Mouse (Mus musculus) liver, embryonic 16.5 days (tissue): ENCODE data around the gene Cela2a. TPM values are rescaled to one million over a fixed set of nuclear protein-coding genes. Genes with fewer than 3 reads are reported as not detected.
A peak's percentile ranks its signal among the peaks of the same experiment; 100 is the strongest.

Experiments used
- ATAC-seq: fragments of 200-750 bp; cut with Nextera tagmentation; 2 replicates; pipeline ENCODE4 v1.8.0; 2017; ENCODE audit warnings: low read depth, mild to moderate bottlenecking, moderate number of reproducible peaks, moderate library complexity
- H3K27ac ChIP-seq: fragments of 300-500 bp; sonication (generic); 2 replicates; pipeline ENCODE4 v1.5.1; 2014; ENCODE audit warnings: mild to moderate bottlenecking, low read length
- H3K27me3 ChIP-seq: fragments of 300-500 bp; sonication (generic); 2 replicates; pipeline ENCODE4 v1.6.1; 2014; ENCODE audit warnings: low read depth, low read length, mixed read lengths; ENCODE audit not compliant: control insufficient read depth, insufficient read depth
- H3K36me3 ChIP-seq: fragments of 300-500 bp; sonication (generic); 2 replicates; pipeline ENCODE4 v1.6.1; 2014; ENCODE audit warnings: mild to moderate bottlenecking; ENCODE audit not compliant: control insufficient read depth, insufficient read depth
- H3K4me1 ChIP-seq: fragments of 300-500 bp; sonication (generic); 2 replicates; pipeline ENCODE4 v1.6.1; 2014; ENCODE audit warnings: low read depth, low read length, mixed read lengths; ENCODE audit not compliant: control insufficient read depth
- H3K4me2 ChIP-seq: fragments of 300-500 bp; sonication (generic); 2 replicates; pipeline ENCODE4 v1.6.1; 2014; ENCODE audit warnings: low read depth, low read length, mixed read lengths
- H3K4me3 ChIP-seq: fragments of 300-500 bp; sonication (generic); 2 replicates; pipeline ENCODE4 v1.5.1; 2014; ENCODE audit warnings: low read depth, mild to moderate bottlenecking, low read length
- H3K9ac ChIP-seq: fragments of 300-500 bp; sonication (generic); 2 replicates; pipeline ENCODE4 v1.6.1; 2014; ENCODE audit warnings: low read depth, low read length
- H3K9me3 ChIP-seq: fragments of 300-500 bp; sonication (generic); replicated peaks from 2 replicates; pipeline ENCODE4 v1.6.1; 2016; ENCODE audit warnings: low read length; ENCODE audit not compliant: control insufficient read depth
- WGBS: fragments of 180-500 bp; shearing (Covaris S2); extraction: QIAGEN DNeasy Blood & Tissue Kit; methylation state at CpG from one replicate; pipeline ENCODE4 v1.1.7; 2014; ENCODE audit not compliant: insufficient replicate concordance; 5-methylcytosine and 5-hydroxymethylcytosine counted together
- polyA plus RNA-seq: library from polyadenylated mRNA; unstranded; fragments of >200 nt; fragmentation: Nextera tagmentation; extraction: Ambion mirVana; gene quantifications from 2 replicates; pipeline ENCODE4 v1.2.1, GENCODE M21; 2015

Gene Cela2a
- polyA plus RNA-seq, 1 experiment from 2014 or later: 13.9 TPM

DNA sequence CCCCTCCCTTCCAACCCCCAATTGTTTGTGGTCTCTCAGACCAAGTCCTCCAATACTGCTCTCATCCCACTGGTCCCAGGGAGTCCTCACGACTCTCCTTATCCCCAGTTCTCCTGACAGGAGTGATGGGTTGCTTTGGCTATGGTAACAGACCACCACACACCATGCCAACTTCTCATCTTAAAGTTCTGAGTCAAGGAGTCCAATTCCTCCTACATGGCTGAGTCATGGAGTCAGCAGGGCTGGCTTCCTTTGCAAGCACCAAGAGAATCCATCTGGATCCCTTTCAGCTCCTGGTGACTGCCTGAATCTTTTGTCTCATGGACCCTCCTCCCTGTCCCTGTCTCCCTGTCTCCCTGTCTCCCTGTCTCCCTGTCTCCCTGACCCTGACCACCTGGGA is 8.0 kb upstream of the Cela2a start:
- H3K9me3 ChIP-seq: no peaks in the 10 kb centered on the region
- H3K36me3 ChIP-seq: no peaks in the 10 kb centered on the region
- no peak overlapping the region for H3K4me3 ChIP-seq
- no peak overlapping the region for H3K4me2 ChIP-seq
- no peak for ATAC-seq
- H3K27me3 ChIP-seq: no peaks in the 10 kb centered on the region
- H3K27ac ChIP-seq: no peak overlapping the region
- 32% methylated on average over 1 of the region's 1 CpGs for WGBS
- no peaks in the 10 kb centered on the region for H3K4me1 ChIP-seq
- no peak overlapping the region for H3K9ac ChIP-seq

DNA sequence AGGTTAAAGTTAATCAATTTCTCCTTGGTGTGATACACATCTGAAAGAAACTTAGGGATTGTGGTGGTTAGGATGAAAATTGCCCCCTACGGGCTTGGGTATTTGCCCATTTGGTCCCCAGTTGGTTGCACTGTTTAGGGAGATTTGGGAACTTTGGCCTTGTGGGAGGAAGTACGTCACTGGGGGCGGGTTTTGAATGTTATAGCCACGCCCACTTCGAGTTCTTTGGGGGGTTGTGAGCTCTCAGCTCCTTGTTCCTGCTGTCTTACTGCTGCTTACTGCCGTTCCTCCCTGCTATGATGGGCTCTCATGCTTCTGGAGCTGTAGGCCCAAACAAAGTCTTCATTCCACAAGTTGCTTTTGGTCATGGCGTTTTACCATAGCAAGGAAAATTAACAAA is 5.4 kb upstream of the Cela2a start:
- ATAC-seq: no peak
- H3K9me3 ChIP-seq: no peaks in the 10 kb centered on the region
- H3K27ac ChIP-seq: no peak overlapping the region
- H3K4me1 ChIP-seq: no peaks in the 10 kb centered on the region
- H3K36me3 ChIP-seq: no peaks in the 10 kb centered on the region
- no peaks in the 10 kb centered on the region for H3K27me3 ChIP-seq
- H3K4me2 ChIP-seq: no peak overlapping the region
- H3K9ac ChIP-seq: no peak overlapping the region
- 49% methylated on average over 7 of the region's 7 CpGs for WGBS
- no peak overlapping the region for H3K4me3 ChIP-seq

DNA sequence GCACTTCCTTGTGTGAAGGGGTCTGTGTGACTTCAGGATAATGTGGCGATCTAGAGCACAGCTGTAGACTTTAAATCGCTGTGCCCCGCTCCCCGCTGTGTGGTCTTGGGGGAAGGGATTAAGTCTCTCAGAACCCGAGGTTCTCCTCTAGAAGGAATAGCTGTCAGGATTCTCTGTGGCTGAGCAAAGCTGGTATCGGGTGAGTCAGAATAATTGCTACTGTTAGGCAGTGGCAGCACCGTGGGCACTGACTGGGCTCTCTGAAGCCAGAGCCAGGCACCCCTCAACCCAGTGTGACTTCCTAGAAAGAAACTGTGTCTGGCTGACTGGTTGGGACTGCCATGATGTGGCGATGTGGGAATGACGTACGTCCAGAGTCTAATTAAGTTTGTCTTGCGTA is 4.4 kb upstream of the Cela2a start:
- 61% methylated on average over 11 of the region's 11 CpGs for WGBS
- Histone ChIP-seq H3K36me3 (no peaks in the 10 kb centered on the region), H3K4me1 (no peaks in the 10 kb centered on the region), H3K9ac (no peak overlapping the region), H3K9me3 (no peaks in the 10 kb centered on the region), H3K27ac (no peak overlapping the region), H3K4me3 (no peak overlapping the region), H3K4me2 (no peak overlapping the region), H3K27me3 (no peaks in the 10 kb centered on the region)
- no peak for ATAC-seq

DNA sequence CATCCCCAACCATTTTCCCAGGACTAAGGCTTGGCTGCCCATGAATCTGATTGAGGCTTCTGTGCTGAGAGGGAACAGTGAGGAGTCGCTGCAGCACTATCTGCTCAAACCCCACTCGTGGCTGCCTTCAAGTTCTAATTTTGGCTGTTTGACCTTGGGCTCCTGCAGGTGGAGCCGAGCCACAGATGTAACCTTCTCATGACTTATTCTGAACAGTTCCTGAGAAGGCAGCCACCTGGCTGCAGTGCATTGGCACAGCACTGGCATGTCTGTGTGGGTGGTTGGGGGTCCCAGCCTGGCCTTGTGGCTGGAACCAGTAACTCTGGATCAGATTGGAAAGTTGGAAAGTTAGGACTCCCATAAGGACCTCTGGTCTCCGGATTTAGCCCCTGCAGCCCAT is 2.2 kb upstream of the Cela2a start:
- no peak overlapping the region for H3K27ac ChIP-seq
- no peaks in the 10 kb centered on the region for H3K9me3 ChIP-seq
- H3K9ac ChIP-seq: no peak overlapping the region
- 45% methylated on average over 4 of the region's 4 CpGs for WGBS
- H3K4me2 ChIP-seq: no peak overlapping the region
- no peaks in the 10 kb centered on the region for H3K27me3 ChIP-seq
- H3K4me1 ChIP-seq: no peaks in the 10 kb centered on the region; the same call in 1 of the 2 replicates
- no peak for ATAC-seq
- H3K4me3 ChIP-seq: no peak overlapping the region
- no peaks in the 10 kb centered on the region for H3K36me3 ChIP-seq

DNA sequence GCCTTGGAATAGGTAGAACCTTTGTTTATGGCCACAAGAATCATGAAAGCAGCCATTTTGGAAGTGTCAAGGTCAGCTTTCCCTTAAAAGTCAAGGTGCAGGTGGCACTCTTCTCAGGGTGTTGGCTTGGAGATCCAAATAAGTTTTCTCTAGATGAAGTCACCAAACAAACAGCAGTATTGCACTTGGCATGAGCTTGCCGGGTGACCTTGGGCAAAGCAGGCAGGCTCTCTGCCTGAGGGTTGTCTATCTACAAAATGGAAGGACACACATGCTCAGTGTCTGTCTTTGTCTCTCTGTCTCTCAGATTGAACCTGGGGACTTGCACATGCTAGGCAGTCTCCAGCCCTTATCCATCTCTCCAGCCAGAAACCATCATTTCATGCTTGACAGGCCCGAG is 1.4 kb upstream of the Cela2a start:
- H3K27ac ChIP-seq: no peak overlapping the region
- peaks cover 4% of the 10 kb centered on the region for H3K4me1 ChIP-seq
- H3K36me3 ChIP-seq: no peaks in the 10 kb centered on the region
- no peak overlapping the region for H3K4me2 ChIP-seq
- 64% methylated on average over 2 of the region's 2 CpGs for WGBS
- no peak for ATAC-seq
- no peaks in the 10 kb centered on the region for H3K27me3 ChIP-seq
- H3K4me3 ChIP-seq: no peak overlapping the region
- H3K9me3 ChIP-seq: no peaks in the 10 kb centered on the region
- no peak overlapping the region for H3K9ac ChIP-seq

DNA sequence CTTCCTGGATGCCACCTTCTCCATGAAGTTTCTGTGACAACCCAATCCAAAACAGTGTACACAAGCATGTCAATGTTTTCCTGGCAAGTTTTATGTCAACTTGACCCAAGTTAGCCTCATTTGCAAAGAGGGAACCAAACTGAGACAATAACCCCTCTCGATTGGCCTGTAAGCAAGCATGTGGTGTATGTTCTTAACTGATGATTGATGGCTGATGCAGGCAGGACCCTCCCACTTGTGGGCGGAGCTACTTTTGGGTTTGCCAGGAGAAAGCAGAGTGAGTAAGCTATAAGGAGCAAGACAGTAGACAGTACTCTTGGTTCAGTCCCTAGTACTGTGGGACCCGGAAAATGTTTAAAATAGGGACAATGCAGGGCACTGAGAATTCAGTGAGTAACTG is 3.0 kb downstream of the Cela2a start:
- Histone ChIP-seq H3K27ac (no peak overlapping the region), H3K4me1 (peaks cover 4% of the 10 kb centered on the region), H3K9ac (no peak overlapping the region), H3K27me3 (no peaks in the 10 kb centered on the region), H3K4me3 (no peak overlapping the region), H3K4me2 (no peak overlapping the region), H3K9me3 (no peaks in the 10 kb centered on the region), H3K36me3 (no peaks in the 10 kb centered on the region)
- peak; percentile 75 for ATAC-seq
- 23% methylated on average over 3 of the region's 3 CpGs for WGBS

DNA sequence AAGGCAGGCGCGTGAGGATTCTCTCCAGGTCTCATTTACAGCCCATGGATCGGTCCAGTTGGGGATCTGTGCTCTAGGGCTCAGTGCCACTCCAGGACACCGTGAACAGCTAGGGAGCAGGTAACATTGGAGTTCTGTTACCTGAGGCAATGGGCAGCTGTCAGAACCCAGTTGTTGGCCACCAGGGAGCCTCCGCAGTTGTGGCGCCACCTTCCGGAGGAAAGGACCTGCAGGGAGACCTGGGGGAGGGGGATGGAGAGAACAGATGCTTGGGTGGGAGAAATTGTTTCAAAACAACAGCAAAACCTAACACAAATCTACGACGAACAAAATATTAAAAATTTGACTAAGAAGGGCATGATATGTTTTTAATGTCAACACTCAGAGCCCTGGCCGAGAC is 3.9 kb downstream of the Cela2a start:
- Histone ChIP-seq H3K4me1 (peaks cover 4% of the 10 kb centered on the region), H3K4me2 (no peak overlapping the region), H3K36me3 (no peaks in the 10 kb centered on the region), H3K4me3 (no peak overlapping the region), H3K27me3 (no peaks in the 10 kb centered on the region), H3K27ac (no peak overlapping the region), H3K9ac (no peak overlapping the region), H3K9me3 (no peaks in the 10 kb centered on the region)
- 62% methylated on average over 10 of the region's 10 CpGs for WGBS
- ATAC-seq: no peak

DNA sequence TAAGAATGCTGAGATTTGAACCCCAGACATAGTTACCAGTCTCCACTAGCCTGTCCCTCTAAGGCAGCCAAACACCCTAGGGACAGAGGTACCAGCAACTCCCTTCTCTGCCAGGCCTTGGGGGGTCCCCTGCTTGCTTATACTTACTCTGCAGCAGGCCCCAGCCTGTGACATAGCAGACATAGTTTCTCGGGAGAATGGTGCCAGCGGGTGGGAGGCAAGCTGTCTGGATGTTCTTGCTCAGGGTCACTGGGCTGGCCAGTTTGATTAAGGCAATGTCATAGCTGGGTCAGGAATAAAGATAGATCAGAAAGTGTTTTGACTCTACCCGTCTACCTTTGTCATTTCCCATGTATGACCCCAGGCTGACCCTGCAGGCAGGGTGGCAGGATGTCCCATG is 4.8 kb downstream of the Cela2a start:
- Histone ChIP-seq H3K4me1 (peaks cover 4% of the 10 kb centered on the region), H3K4me2 (no peak overlapping the region), H3K4me3 (no peak overlapping the region), H3K9ac (no peak overlapping the region), H3K9me3 (no peaks in the 10 kb centered on the region), H3K36me3 (no peaks in the 10 kb centered on the region), H3K27ac (no peak overlapping the region), H3K27me3 (no peaks in the 10 kb centered on the region)
- WGBS: 72% methylated on average over 3 of the region's 3 CpGs
- no peak for ATAC-seq

DNA sequence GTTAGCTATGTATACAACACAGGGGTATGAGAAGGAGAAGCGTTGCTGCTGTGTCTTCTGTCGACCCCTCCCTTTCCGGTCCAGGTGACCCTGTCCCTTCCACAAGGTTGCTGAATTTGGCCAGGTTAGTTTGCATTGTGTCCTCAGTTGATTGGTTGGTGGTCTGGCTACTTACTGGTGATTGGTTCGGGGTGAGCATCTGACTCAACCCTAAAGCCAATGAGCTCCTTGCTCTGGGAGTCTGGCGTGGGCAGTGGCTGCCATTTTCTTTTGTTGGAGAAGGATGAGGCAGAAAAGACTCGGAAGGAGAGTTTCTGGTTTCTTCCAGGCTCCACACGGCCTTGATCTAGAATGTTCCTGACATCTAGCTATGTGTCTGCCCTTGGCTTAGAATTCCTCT is 6.6 kb downstream of the Cela2a start:
- 77% methylated on average over 7 of the region's 7 CpGs for WGBS
- Histone ChIP-seq H3K4me3 (no peak overlapping the region), H3K4me2 (no peak overlapping the region), H3K4me1 (peaks cover 4% of the 10 kb centered on the region), H3K27ac (no peak overlapping the region), H3K36me3 (no peaks in the 10 kb centered on the region), H3K9me3 (no peaks in the 10 kb centered on the region), H3K9ac (no peak overlapping the region), H3K27me3 (no peaks in the 10 kb centered on the region)
- ATAC-seq: no peak

DNA sequence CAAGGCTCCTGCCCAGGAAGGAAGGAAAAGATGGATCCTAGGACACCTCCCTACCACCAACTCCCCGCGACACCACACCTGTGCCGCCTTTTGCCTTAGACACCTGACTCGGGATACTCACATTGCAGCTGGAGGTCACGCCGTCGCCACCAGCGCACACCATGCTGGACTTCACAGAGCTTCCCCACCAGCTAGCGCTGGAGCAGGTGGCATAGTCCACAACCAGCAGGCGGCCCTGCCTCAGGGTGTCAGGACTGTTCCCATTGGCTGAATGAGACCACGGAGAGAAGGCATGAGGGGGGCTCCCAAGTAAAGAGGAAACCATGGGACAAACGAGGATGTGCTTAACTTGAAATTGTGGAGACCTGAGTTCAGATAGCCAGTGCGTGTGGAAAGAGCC is 7.1 kb downstream of the Cela2a start:
- Histone ChIP-seq H3K9me3 (no peaks in the 10 kb centered on the region), H3K4me2 (no peak overlapping the region), H3K27me3 (no peaks in the 10 kb centered on the region), H3K4me3 (no peak overlapping the region), H3K36me3 (0 out of 2 replicates have a peak, but pooled peaks cover 2% of the 10 kb centered on the region), H3K4me1 (peaks cover 4% of the 10 kb centered on the region), H3K27ac (no peak overlapping the region), H3K9ac (no peak overlapping the region)
- WGBS: 74% methylated on average over 13 of the region's 13 CpGs
- no peak for ATAC-seq
